Mouse (Mus musculus) liver, embryonic 14.5 days (tissue): ENCODE results near the gene Ktn1.

Source experiments
- CTCF ChIP-seq: IDR thresholded peaks from 2 replicates; pipeline ENCODE4 v1.5.1; 2016; ENCODE audit warnings: antibody characterized with exemption, low read depth, control low read depth
- EP300 ChIP-seq: IDR thresholded peaks from 2 replicates; pipeline ENCODE4 v1.6.1; 2016; ENCODE audit warnings: antibody characterized with exemption, low read depth

DNA sequence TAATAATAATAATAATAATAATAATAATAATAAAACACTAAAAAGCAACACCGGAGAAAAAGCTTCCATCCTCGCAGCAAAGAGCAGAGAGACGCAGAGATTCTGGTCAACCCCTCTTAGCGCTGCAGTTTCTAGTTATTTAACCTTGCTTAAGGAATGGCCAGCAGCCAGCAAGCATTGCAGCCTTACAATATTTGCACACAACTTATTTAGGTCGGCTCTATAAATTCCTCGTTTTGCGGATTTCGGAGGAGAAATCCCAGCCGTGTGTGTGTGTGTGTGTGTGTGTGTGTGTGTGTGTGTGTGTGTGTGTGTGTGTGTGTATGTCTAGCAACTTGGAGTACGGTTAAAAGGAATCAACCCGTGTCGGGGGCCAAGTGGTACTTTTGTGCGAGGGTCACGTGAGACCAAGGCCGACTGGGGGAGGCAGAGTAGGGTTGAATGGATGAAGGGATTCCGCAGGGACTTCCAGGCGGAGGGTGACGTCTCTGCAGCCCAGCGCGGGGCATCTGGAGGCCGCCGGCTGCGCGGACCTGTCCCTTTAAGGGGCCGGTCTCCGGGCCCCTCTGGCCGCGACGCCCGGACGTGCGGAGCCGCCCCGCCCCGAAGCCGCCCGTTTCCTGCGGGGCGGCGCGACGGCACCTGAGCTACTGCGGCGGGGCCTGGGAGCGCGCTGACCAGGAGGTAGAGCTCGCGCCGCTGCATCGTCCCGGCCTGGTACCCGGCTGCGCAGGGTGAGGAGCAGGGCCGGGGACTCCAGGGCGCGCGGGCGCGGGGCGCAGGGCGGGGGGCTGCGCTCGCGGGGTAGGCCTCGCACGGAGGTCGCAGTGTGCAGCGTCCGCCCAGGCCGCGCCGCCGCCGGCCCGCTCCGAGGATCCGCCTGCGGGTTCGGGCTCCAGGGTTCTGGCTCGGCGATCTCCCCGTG is 720 bp downstream of the Ktn1 start:
- TF ChIP-seq CTCF (no peak), EP300 (no peak)
